Mouse (Mus musculus) c-Kit-negative CD71-positive TER-119-positive erythroid progenitor cells, embryonic 14.5 days (primary cell): ENCODE measurements around the gene Gsx2.

Experiments used
- DNase-seq: peaks from one replicate; pipeline ENCODE4 v3.0.0-alpha.2; 2013; ENCODE audit warnings: low read depth, low spot score

Gene Gsx2

DNA sequence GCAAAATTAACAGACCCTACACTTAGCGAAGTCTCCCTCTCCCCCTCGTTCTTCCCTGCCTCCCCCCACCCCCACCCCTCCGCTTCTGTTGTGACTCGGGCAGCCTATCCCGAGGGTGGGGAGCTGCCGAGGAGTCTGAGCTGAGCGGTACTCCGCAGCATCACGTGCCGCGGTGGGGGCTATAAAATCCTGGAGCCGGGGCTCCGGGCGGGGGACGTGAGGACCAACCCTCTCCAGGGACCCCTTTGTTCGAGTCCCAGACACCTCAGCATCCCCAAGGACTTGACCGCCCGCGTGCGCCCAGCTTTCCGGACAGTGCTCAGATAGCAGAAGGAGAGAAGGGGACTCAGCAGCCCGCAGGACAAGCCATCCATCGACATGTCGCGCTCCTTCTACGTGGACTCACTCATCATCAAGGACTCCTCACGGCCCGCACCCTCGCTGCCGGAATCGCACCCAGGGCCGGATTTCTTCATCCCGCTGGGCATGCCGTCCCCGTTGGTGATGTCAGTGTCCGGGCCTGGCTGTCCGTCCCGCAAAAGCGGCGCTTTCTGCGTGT, at the start of gene Gsx2:
Gene Gsx2, plus strand, starts transcription at position 219 of the 559 bp plus-strand sequence.
- DNase-seq = no peak

- DNase-seq = no peak
Measured at GRCm38 (mm10) chr5:75035475-75035874, 39.9 kb upstream of the Gsx2 start.

- no peak for DNase-seq
Measured at GRCm38 (mm10) chr5:75039307-75039706, 36.1 kb upstream of the Gsx2 start.

DNA sequence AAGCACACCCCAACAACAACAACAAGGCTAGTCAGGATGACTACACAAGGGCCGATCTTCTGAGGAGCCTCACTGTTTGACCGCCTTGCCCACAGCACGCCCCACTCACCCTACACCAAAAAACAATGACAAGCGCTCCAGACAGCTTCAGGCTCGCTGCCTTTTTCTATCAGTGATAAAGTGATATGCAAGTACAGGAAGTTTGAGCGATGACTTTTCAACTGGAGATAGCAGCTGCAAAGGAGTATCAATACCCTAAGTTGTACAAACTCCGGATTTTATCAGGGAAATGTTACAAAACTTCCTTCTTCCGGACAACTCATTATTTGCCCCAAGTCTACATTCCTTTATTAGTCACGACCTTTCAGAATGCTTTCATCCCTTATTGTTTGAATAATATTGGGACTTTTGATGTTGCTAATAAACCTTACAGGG, 32.4 kb upstream of the Gsx2 start:
- peak; percentile 3 for DNase-seq

DNA sequence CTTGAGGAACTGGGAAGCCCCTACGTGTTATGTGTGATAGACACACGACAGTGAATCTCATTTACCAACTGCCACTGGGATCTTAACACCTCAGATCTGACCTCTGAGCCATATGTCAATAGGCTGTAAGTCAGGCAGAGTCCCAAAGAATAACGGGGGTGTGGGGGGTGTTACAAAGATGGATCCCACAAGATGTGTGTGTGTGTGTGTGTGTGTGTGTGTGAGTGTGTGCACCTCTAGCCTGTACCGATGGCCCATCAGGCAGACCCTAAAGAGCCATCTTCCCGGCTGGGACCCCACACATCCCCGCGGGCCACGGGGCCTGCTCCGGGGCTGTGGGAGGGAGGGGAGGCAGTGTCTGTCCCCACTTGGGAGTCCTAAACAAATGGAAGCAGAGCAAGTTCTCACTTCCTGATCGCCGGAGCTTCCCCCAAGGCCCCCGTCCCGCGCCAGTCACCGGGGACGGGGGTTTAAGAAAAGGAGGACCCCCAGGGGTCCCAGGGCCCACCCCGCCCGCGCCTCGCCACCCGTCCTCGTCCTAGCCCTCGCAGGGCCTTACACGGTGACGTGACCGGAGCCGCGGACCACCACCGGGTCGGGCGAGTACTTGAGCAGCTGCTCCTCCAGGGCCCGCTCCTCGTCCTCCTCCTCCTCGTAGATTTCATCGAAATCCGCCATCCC, 31.6 kb upstream of the Gsx2 start:
- peak; percentile 21 for DNase-seq

DNA sequence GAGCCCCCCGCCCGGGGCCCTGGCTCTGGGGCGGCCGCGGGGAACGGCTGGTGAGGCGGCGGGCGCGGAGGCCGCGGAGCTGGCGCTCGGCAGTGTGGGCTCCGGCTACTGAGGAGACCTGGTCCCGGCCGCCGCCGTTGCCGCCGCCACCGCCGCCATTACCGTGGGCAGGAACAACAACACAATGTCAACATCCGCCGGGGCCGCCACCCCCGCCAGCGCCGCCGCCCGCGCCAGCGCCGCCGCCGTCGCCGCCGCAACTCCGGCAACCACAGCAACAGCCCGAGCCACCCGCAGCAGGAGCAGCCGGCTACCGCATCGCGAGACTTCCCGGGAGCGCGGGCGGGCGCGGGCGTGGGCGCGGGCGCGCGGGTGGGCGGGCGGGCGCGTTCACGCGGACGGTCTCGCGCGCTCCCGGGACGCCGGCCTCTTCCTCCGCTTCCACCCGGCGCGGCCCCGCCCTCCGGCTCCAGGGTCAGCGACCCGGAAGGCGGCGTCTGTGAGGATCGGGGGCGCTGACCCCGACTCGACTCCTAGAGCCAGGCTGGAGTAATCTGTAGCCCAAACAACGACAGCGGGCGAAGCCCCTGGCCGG, 31.0 kb upstream of the Gsx2 start, which contains the start of gene Chic2:
Gene Chic2, minus strand, starts transcription at position 465 of the 595 bp plus-strand sequence.
- peak; percentile 58 for DNase-seq

DNA sequence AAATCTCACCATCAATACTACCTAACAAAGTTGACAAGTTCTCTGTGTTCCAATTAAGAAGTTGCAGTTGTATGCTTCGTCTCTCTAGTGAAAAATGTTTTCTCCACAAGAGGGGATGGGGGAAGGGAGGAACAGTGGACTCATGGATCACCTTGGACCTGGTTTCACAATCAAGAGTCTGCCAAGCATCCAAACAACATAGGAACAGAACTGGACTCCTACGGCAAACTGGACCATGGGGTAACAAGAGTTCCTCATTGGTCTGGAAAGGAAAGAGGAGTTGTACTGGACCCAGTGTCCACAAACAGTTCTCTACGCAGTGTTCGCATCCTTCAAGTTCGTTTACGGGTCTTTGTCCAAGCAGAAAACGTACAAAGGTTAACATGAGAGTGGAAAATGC, 30.0 kb upstream of the Gsx2 start:
- no peak for DNase-seq

DNA sequence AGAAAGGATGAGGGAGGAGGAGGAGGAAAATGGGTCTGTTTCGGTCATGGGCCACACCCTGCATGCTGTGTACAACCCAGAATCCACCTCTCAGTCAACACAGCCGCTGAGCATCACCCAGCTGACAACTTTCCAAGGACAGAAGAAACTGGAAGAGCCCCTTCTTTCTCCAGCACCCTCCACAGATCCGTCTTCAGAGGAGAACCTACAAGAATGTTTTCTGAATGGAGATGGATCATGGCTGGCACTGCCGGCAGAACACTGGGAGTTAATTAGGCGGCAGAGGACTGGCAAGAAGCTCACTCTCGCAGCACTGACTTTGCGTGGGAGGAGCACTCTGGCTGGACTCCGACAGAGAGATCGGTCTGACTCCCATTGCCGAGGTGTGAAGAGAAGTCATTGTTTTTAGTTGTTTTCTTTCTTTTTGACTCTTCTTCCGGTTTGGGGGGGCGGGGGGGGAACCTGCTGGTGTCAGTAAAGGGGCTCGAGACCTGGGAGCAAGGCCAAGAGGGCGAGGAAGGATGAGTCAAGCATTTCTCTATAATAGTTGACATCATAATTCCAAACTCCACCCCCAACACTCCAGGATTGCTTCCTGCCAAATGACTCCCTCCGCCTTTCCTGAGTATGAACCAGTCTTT, 28.6 kb upstream of the Gsx2 start:
- DNase-seq = no peak

- DNase-seq = no peak
Measured at GRCm38 (mm10) chr5:75051109-75051508, 24.3 kb upstream of the Gsx2 start.

GRCm38 (mm10) chr5:75063177-75063576, 12.2 kb upstream of the Gsx2 start:
- DNase-seq = no peak

- no peak for DNase-seq
Measured at GRCm38 (mm10) chr5:75066715-75067114, 8.7 kb upstream of the Gsx2 start.

DNA sequence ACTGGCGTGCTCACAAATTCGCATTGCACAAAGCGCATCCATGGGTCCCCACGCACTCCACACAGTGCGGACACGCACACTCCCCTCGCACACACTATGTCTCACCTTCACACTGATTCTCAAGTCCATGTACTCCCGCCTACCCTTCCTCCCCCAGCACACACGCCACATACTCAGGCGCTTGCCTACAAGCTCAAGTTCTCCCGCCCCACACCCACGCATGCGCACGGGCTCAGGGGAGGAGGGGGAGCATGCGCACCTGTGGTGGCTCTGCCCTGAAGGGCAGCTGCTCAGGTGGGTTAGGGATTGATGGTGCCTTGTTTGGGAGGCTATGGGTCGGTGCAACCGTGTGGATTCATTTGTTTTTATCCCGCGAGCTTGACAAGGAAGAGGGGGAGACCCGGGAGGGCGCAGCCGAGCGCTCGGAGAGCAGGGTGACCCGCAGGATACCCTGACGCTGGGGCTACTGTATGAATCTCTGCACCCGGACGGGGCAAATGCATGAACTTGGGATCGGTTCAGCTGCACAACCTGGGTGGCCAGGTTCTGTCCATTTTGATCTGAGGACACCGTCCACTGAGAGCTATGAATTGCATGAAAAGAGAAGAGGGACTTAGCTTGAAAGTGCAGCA, 8.2 kb upstream of the Gsx2 start:
- no peak for DNase-seq

DNA sequence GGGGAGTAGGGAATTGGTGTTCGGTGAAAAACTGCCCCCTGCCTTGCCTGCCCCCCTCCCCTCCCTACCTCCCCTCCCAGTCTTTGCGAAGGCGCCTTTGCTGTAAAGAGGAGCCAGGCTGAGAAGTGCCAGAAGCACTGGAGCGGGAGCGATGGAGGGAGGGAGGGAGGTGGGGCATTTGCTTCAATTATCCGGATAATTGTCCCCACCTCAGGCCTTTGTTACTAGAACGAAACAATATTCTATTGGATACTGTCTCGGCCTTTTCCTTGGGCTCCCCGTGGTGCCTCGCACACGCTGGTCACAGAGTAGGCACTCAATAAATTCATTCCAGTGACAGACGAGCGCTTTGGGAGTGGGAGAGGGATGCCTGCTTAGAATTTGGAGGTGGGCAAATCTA, 5.3 kb upstream of the Gsx2 start:
- DNase-seq = no peak

GRCm38 (mm10) chr5:75070656-75071375, 4.6 kb upstream of the Gsx2 start:
- DNase-seq = no peak

GRCm38 (mm10) chr5:75071951-75072350, 3.5 kb upstream of the Gsx2 start:
- no peak for DNase-seq

DNA sequence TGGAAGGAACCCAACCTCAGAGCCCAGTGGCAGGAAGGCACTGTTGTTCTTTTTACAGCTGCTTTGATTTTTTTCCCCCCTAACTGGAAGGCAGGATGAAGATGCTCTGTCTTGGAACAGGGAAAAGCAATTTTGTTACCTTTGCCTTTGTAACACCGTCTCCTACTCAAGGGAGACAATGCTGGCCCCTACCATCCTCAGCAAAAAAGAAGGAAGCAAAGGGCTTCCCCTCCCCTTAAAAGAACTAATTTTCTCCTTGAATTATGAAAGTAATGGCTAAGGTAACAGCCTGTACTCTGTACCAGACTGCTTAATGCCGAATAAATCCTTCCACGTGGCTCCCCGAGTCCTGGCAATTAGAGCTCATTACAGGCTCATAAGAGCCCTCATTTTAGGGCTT, 2.9 kb upstream of the Gsx2 start:
- DNase-seq = no peak

GRCm38 (mm10) chr5:75073167-75073566, 2.2 kb upstream of the Gsx2 start:
- DNase-seq = no peak

- no peak for DNase-seq
Measured at GRCm38 (mm10) chr5:75073684-75074083, 1.7 kb upstream of the Gsx2 start.

DNA sequence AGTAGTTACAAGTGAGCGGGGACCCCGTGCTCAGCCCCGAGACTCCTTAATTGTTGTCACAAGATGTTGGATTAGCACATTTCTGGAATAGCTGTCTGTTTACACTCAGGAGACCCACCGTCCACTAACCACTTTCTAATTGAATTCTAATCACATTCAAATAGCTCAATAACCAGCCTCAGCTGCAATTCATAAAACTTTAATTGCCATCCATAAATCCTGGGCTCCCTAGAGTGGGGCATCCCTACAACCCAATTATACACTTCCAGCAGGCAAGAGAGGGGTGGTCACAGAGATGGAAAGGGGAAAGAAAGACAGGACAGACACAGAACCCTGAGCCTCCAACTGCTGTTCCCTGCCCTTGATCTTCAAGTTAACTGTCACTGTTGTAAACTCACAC, 1.3 kb upstream of the Gsx2 start:
- no peak for DNase-seq

DNA sequence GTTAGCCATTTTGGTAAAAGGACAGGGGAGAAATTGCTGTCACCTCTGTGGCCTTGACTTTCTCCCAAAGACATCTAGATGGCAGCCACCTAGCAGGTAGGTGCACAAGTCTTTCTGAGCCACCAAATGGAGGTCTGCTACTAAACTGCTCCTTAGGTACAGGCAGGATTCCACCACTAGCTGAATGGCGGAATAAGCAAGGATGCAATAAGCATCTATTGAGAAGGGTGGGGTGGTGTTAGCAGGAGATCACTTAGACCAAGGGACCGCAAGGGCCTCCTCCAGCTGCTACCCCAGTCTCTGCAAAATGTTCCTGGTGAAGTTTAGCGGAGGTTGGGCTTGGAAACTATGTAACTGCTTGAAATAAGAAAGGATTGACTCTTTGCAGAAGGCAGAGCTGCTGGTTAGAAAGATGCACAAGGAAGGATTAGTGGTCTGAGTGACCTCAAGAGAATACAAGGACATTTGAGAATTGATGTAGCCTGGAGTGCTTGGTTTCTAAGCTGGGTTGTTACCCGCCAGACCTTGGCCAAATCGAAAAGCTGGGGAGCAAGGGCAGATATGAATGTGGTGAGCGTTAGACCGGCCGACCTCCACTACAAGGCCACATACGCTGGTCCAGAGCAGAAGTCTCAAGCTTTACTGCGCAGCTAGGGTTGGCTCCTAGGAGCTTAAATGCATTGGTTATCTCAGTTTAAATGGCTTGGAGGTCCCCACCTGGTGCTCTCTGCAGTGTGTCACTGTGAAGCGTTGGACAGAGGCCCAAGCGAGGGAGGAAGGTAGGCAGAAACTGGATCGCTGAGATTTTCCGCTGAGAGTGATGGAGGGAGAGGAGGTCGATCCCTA, 641 bp upstream of the Gsx2 start:
- DNase-seq = no peak
